Mouse (Mus musculus): Measurements from ENCODE around the gene Tex30.

Tex30 gene

DNA sequence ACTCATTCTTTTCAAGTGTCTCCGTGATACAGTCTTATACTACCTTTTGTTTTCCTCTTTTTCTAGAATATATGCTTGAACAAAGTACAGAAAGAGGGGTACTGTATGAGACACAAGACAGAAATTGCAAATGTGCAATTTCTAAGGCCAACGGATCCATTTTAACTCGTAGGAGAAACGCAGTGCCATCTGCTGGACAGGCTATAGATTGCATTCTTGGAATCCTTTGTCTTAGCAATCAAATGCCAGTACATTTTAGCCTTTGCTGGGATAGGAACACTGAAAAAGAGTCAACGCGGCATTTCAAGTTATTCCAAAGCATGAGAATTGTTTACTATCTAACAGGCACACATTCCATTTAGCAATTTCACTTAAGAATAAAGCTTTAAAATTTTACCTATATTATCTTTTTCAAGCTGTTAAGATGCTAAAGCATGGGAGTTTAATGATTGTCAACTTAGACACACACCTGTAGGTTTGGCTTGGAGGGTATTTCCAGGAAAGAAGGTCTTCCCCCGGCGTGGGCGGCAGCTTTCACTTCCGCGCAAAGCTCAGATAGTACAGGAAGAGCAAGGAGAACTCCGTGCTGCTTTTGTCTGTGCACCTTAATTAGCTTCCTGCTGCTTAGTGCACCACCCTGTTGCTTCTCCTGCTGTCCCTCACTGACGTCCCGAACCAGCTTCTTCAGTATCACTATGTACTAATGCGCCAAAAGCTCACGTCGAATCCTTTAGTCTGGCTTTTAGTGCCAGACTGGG is 60.3 kb downstream of the Tex30 start:
- DNase-seq (ENCODE audit: low read depth): peak; percentile 75

All from 416B (cell line).